In the genomic region with DNA sequence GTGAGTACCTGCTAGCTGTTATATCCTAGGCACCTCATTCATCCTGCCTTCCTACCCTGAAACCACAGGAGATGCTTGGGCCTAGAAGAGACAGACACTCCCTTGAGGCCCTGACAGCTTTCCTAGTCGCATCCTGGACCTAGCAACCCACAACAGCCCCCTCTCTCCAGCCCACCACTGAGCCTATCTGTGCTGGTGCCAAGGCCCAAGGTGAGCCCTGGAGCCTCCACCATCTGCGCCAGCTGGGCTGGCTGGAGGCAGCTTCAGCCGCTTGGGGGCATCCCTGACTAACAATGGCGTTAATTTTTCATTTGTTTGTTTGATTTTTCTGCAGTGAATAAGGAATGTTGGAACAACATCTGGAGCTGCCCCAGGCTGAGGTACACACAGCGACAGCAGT, we compare ENCODE assay signal across 19 mouse cellular contexts.
"Had no signal": no experiment of that assay in that cellular context is flagged by ENCODE, and none has a peak within 500 bp of the region (broad histone marks: within the 10 kb centered on the region; RNA-seq: fewer than 3 reads in every experiment).

No protein-coding gene starts in this region.

- H3K36me3 ChIP-seq: liver, embryonic 12.5 days; liver, embryonic 15.5 days; lung, embryonic 15.5 days; midbrain, embryonic 12.5 days; neural tube, embryonic 12.5 days; stomach, embryonic 15.5 days had no signal

- H3K9ac ChIP-seq: liver, embryonic 12.5 days; liver, embryonic 15.5 days; lung, embryonic 15.5 days; midbrain, embryonic 12.5 days; neural tube, embryonic 12.5 days; stomach, embryonic 15.5 days had no signal

- H3K4me1 ChIP-seq: liver, embryonic 12.5 days; liver, embryonic 15.5 days; lung, embryonic 15.5 days; stomach, embryonic 15.5 days had no signal

- H3K4me3 ChIP-seq: liver, embryonic 12.5 days; liver, embryonic 15.5 days; lung, embryonic 15.5 days; midbrain, embryonic 12.5 days; neural tube, embryonic 12.5 days; stomach, embryonic 15.5 days had no signal

- H3K9me3 ChIP-seq: liver, embryonic 12.5 days; liver, embryonic 15.5 days; lung, embryonic 15.5 days; megakaryocyte, embryonic 14.5 days; midbrain, embryonic 12.5 days; neural tube, embryonic 12.5 days; stomach, embryonic 15.5 days had no signal

- DNase-seq: kidney, adult 18-20 months; kidney, adult 9 months; kidney, postnatal 14 days; kidney, postnatal 4 days; lung, adult 18-20 months; lung, postnatal 10 days; lung, postnatal 36 days; retina, postnatal 1 day; right cerebral cortex, postnatal 25 days; spleen, adult 18-20 months; thymus, postnatal 25 days had no signal

- H3K4me2 ChIP-seq: liver, embryonic 12.5 days; liver, embryonic 15.5 days; lung, embryonic 15.5 days; midbrain, embryonic 12.5 days; neural tube, embryonic 12.5 days; stomach, embryonic 15.5 days had no signal

- ATAC-seq: intestine, embryonic 16.5 days; liver, embryonic 12.5 days had no signal

- H3K27ac ChIP-seq: liver, embryonic 12.5 days; liver, embryonic 15.5 days; lung, embryonic 15.5 days; midbrain, embryonic 12.5 days; neural tube, embryonic 12.5 days; stomach, embryonic 15.5 days had no signal
